Mouse (Mus musculus): ENCODE results near the gene Shank2. TPM values are rescaled to one million over a fixed set of nuclear protein-coding genes. Genes with fewer than 3 reads are reported as not detected.
A peak's percentile ranks its signal among the peaks of the same experiment; 100 is the strongest.

Shank2 gene
- polyA plus RNA-seq (2015; fragmentation: Nextera tagmentation; extraction: Ambion mirVana): 7.6 and 7.9 TPM in 2 replicates

DNA sequence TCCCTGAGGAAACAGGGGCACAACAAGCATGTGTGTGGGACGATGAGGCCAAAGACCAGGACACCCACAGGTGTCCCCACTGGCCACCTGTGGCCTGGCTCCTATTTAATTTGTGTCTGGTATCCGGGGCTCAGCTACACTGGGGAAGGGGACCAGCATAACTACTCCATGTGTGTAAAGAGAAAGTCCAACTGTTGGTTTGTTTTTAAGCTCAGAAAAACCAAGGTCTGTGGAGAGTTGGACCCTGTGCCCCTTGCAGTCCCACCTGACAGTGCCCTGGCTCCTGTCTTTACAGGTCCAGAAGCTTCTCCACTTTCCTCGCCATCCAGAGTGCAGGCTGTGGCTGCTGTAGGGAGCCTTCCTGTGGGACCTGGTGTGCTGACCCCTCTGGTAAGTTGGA is at the start of gene Shank2:
Shank2 (plus strand) TSS at position 301 of the 400 bp plus-strand sequence.
- no peaks in the 10 kb centered on the region for H3K27me3 ChIP-seq
- no peak for ATAC-seq (replicated peaks)
- 0 out of 2 replicates have a peak, but pooled peaks cover 3% of the 10 kb centered on the region for H3K9me3 ChIP-seq
- 86% methylated on average over 3 of the region's 3 CpGs for WGBS
- no peaks in the 10 kb centered on the region for H3K4me1 ChIP-seq
- no peak within 1 kb of the TSS for H3K4me3 ChIP-seq
- H3K9ac ChIP-seq (replicated peaks): no peak within 1 kb of the TSS
- no peak within 1 kb of the TSS for H3K4me2 ChIP-seq (replicated peaks)
- H3K27ac ChIP-seq (replicated peaks): no peak within 1 kb of the TSS
- H3K36me3 ChIP-seq: no peaks in the 10 kb centered on the region

DNA sequence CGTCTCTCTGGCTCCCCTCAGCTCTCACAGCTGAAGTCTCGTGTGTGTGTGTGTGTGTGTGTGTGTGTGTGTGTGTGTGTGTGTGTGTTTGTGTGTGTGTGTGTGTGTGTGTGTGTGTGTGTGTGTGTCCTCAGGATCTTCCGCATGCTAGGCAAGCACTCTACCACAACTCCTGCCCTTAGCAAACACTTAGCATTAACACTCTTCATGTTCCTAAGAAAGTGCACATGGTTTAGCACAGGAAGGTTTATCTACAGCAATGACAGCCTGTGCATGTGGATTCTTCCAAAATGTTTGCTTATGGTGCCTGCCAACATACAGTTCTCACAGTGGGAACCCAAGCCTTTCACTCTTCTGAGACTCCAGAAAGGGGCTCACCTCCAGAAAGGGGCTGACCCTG is 49.6 kb upstream of the Shank2 start:
- no peak for ATAC-seq (replicated peaks)
- no peaks in the 10 kb centered on the region for H3K36me3 ChIP-seq
- no peaks in the 10 kb centered on the region for H3K27me3 ChIP-seq
- H3K4me2 ChIP-seq (replicated peaks): no peak overlapping the region
- H3K9me3 ChIP-seq: no peaks in the 10 kb centered on the region
- H3K4me3 ChIP-seq: no peak overlapping the region
- no peaks in the 10 kb centered on the region for H3K4me1 ChIP-seq
- H3K9ac ChIP-seq (replicated peaks): no peak overlapping the region
- H3K27ac ChIP-seq (replicated peaks): no peak overlapping the region
- WGBS: 73% methylated on average over 3 of the region's 3 CpGs

DNA sequence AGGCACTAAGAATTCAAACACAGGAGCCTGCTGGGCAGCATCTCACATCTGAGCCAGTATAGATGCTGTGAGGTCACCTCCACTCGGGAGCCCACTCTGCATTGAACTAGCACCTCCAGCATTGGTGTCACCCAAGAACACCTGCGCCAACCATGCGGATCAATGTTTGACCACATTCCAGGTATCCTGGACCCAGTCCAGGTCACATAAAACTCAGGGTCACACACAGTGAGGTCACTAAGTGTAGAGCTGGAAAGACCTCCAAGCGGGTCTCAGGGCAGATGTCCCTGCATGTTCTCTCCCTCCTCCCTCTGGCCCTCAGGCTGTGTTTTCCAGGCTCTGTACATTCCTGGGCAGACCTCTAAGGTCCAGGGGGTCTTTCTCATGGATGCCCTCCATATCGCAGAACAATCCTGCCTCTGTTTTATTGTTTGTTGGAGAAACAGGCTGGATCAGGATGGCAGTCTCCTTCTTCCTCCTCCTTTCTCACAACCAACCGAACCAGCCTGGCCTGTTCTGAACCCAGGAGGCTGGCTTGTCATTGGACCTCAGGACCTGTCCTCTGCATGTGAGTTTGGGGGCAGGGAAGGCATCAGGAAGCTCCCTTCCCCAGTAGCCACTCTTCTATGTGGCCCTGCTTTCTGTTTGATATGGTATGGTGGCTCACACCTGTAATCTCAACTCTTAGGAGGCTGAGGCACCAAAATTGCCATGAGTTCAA is 45.0 kb upstream of the Shank2 start:
- H3K9me3 ChIP-seq: no peaks in the 10 kb centered on the region
- H3K9ac ChIP-seq (replicated peaks): no peak overlapping the region
- no peaks in the 10 kb centered on the region for H3K4me1 ChIP-seq
- H3K36me3 ChIP-seq: no peaks in the 10 kb centered on the region
- ATAC-seq (replicated peaks): no peak
- WGBS: 87% methylated on average over 6 of the region's 6 CpGs
- H3K4me3 ChIP-seq: no peak overlapping the region
- H3K27ac ChIP-seq (replicated peaks): no peak overlapping the region
- H3K27me3 ChIP-seq: no peaks in the 10 kb centered on the region
- no peak overlapping the region for H3K4me2 ChIP-seq (replicated peaks)

DNA sequence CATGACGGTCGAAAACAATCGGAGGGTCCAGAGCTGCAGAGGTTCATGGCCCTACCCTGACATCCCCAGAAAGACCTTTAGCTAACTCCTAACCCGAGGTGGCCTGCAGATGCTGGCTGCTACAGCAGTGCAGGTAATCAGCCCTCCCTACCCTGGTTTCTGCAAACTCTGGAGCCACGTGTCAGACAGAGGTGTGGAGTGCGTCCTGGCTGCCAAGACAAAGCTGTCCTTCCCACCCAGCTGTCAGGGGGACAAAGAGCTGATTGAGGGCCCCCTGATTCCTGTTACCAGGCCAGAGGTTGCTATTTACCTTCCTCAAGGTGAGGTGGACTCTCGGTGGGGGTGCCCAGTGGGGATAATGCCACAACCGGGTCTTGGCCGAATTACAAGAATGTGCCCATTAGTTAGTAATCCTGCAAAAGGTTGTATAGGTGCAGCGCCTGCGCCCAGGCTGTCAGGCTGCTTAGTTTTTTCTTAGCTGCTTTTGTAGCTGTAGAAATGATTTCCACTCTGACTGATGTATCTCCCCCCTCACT is 43.6 kb upstream of the Shank2 start:
- Histone ChIP-seq H3K4me1 (no peaks in the 10 kb centered on the region), H3K27me3 (no peaks in the 10 kb centered on the region), H3K27ac (replicated peaks) (no peak overlapping the region), H3K4me3 (no peak overlapping the region), H3K9me3 (no peaks in the 10 kb centered on the region), H3K9ac (replicated peaks) (no peak overlapping the region), H3K36me3 (no peaks in the 10 kb centered on the region), H3K4me2 (replicated peaks) (no peak overlapping the region)
- no peak for ATAC-seq (replicated peaks)
- 50% methylated on average over 11 of the region's 11 CpGs for WGBS

DNA sequence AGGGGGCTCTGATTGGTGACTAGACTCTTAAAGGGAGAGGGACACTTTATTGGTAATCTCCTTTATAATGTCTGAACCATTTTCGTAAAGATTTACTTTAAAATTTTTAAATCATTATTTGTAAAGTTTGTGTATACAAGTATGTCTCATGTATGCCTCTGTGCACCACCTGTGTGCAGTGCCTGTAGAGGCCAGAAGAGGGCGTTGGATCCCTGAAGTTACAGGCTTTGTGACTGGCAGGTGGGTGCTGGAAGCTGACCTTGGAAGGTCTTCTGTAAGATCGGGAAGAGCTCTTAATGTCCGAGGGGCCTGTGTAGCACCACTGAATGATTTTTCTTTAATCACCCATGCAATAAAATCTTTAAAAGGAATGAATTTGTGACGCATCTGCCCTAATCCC is 37.9 kb upstream of the Shank2 start:
- Histone ChIP-seq H3K9ac (replicated peaks) (no peak overlapping the region), H3K4me2 (replicated peaks) (no peak overlapping the region), H3K9me3 (no peaks in the 10 kb centered on the region), H3K36me3 (no peaks in the 10 kb centered on the region), H3K4me3 (no peak overlapping the region), H3K4me1 (no peaks in the 10 kb centered on the region), H3K27me3 (no peaks in the 10 kb centered on the region), H3K27ac (replicated peaks) (no peak overlapping the region)
- WGBS: 88% methylated on average over 5 of the region's 5 CpGs
- no peak for ATAC-seq (replicated peaks)

DNA sequence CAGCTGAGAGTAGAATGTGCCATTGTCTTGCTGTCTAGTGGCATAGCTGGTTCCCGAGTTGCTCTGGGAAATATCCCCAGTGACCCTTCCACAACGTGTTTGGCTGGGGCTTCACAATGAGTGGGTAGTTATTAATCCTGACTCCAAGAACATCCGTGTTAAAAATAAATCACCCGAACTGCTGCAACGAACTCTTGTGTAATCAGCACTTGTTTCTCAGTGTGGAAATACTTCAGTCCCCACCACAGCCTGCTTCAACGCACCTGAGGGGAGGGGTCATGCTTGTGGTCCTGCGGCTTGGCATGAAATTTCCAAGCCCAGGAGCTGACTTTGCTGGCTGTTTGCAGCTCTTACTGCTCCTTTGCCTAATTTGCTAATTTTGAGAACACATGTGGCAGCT is 35.1 kb upstream of the Shank2 start:
- H3K9ac ChIP-seq (replicated peaks): no peak overlapping the region
- WGBS: 88% methylated on average over 7 of the region's 7 CpGs
- no peaks in the 10 kb centered on the region for H3K9me3 ChIP-seq
- no peaks in the 10 kb centered on the region for H3K4me1 ChIP-seq
- H3K27me3 ChIP-seq: no peaks in the 10 kb centered on the region
- H3K4me3 ChIP-seq: no peak overlapping the region
- no peaks in the 10 kb centered on the region for H3K36me3 ChIP-seq
- ATAC-seq (replicated peaks): no peak
- no peak overlapping the region for H3K27ac ChIP-seq (replicated peaks)
- H3K4me2 ChIP-seq (replicated peaks): no peak overlapping the region

DNA sequence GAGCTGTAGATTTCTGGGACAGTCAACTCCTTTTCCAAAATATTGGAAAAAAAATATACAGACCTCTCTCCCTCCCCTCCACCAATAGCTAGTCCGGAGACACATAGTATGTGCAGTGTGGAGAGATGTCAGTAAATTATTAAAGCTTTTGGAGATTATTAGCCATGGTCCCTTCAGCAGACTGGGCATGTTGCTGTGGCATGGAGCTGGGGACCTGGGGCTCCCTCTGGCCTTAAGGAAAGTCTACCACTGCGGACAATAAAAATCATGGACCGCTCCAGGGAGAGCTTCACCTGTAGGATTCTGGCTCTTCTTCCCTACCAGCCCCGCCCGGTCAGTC is 24.3 kb upstream of the Shank2 start:
- Histone ChIP-seq H3K9me3 (no peaks in the 10 kb centered on the region), H3K9ac (replicated peaks) (no peak overlapping the region), H3K27ac (replicated peaks) (no peak overlapping the region), H3K4me3 (peak overlapping the region; percentile 51), H3K4me1 (peaks cover 21% of the 10 kb centered on the region), H3K36me3 (no peaks in the 10 kb centered on the region), H3K4me2 (replicated peaks) (peak overlapping the region; percentile 98), H3K27me3 (peaks cover 49% of the 10 kb centered on the region)
- ATAC-seq (replicated peaks): no peak
- WGBS: 17% methylated on average over 5 of the region's 5 CpGs

DNA sequence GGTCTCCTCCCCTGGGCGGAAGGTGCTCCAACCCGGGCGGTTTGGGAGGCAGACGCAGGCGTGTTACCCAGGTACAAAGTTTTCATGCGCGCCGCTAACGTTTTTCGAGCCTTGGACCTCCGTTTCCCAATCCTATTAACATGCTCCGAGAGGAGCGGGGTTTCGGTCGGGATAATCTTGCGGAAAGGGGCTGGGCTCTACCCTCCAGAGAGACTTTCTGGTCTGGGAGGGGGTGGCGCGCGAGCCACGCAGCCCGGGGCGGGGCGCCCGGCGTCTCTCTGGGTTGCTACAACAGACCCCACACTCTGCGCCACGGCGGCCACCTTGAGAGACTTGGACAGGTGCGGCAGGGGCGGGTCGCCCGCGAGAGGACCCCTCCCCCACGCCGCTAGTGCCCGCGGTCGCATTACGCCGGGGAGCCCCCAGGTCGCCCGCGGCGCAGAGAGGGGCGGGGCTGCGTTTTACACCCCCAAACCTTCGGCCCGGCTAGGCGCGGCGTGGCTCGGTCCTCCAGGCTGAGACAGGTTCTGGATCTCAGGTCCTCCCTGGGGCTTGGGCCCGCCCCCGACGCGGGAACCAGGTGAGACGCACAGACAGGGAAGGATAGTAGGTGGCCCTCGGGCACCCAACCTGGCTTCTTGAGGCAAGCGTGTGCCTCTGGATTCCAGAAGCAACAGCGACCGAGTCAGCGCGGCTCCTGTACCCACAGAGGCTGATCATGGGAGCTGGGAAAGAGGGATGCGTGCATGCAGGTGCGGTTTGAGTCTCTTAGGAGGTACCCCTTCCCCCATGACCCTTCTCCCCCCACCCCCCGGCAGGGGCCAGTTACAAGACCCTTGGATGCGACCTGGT is 23.7 kb upstream of the Shank2 start:
- Histone ChIP-seq H3K9me3 (no peaks in the 10 kb centered on the region), H3K27me3 (peaks cover 49% of the 10 kb centered on the region)

DNA sequence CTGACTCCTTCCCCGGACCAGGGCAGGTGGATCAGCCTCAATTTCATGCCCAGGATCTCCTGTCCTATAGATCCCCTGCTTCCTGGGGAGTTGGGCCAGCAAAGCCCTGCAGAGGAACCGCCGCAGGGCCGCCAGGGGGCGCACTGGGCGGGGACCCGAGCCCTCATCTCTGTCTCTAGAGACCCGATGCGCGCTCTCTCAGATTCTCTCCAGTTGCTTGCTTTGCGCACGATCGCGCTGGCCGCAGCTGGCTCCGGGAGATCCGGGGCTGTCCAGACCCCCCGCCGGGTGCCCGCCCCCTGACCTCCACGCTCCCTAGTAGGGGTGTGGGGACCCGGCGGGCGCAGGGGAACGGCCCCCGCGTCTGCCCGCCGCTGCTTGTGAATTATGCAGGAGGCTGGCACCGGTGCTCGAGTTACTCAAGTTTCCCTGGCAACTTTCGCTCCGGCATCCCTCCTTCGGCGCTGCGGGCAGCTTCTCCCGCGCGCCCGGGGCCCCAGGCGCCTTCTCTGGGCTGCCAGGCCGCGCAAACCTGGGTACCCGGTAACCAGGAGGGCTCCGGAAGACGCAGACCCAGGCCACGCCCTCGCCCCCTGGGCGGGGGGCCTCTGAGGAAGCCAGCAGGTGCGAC is 22.9 kb upstream of the Shank2 start:
- Histone ChIP-seq H3K27ac (replicated peaks) (no peak overlapping the region), H3K4me1 (peaks cover 21% of the 10 kb centered on the region), H3K9me3 (no peaks in the 10 kb centered on the region), H3K4me3 (peak overlapping the region; percentile 51), H3K36me3 (no peaks in the 10 kb centered on the region), H3K27me3 (peaks cover 49% of the 10 kb centered on the region), H3K4me2 (replicated peaks) (peak overlapping the region; percentile 98), H3K9ac (replicated peaks) (peak overlapping the region; percentile 48)
- peak; percentile 82 for ATAC-seq (replicated peaks)
- under 1% methylated on average over 50 of the region's 50 CpGs for WGBS

More for the DNA sequence above, 23.7 kb upstream of the Shank2 start:
- ATAC-seq (replicated peaks): peak; percentile 71
- H3K4me1 ChIP-seq: peaks cover 21% of the 10 kb centered on the region
- H3K27ac ChIP-seq (replicated peaks): no peak overlapping the region
- H3K4me2 ChIP-seq (replicated peaks): peak overlapping the region; percentile 98
- under 1% methylated on average over 67 of the region's 67 CpGs for WGBS
- H3K9ac ChIP-seq (replicated peaks): peak overlapping the region; percentile 48
- H3K36me3 ChIP-seq: no peaks in the 10 kb centered on the region
- H3K4me3 ChIP-seq: peak overlapping the region; percentile 51

DNA sequence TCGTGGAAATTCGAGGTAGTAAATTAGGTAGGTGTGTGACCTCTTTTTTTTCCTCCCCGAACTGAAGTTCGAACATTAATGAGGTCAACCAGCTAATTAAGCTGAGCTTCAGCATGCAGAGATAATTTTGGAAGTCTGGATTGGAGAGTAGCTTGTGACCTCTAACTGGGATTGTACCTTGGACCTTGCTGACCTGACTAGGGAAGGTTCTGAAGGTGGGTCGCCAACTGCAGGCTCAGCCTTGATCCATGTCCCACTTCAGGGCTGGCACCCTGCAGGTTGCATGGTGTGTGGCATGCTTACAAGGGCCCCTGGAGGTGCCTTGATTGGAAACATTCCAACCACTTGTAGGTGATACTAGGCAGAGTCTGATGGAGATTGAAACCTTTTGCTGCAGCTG is 21.7 kb upstream of the Shank2 start:
- peaks cover 49% of the 10 kb centered on the region for H3K27me3 ChIP-seq
- 44% methylated on average over 5 of the region's 5 CpGs for WGBS
- no peak for ATAC-seq (replicated peaks)
- no peak overlapping the region for H3K4me2 ChIP-seq (replicated peaks)
- no peaks in the 10 kb centered on the region for H3K36me3 ChIP-seq
- H3K4me1 ChIP-seq: peaks cover 21% of the 10 kb centered on the region
- H3K4me3 ChIP-seq: no peak overlapping the region
- no peak overlapping the region for H3K9ac ChIP-seq (replicated peaks)
- no peak overlapping the region for H3K27ac ChIP-seq (replicated peaks)
- H3K9me3 ChIP-seq: no peaks in the 10 kb centered on the region

DNA sequence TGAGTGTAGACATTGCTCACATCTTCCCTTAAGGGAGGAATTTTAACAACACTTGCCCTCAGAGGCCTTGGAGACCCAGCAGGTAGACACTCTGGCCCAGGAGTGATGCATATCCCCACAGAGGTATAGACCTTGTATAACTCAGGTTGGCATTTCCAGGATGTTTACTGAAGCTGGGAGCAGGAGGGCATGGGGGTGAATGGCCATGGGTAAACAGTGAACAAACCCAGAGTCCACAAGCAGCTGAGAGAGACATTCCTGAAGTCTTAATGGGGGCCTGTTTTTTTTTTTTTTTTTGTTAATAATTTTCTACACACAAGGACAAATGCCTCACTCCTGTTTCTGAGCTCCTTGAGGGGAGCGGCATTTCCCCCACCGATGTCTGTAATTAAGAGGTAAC is 15.4 kb upstream of the Shank2 start:
- WGBS: 87% methylated on average over 2 of the region's 2 CpGs

DNA sequence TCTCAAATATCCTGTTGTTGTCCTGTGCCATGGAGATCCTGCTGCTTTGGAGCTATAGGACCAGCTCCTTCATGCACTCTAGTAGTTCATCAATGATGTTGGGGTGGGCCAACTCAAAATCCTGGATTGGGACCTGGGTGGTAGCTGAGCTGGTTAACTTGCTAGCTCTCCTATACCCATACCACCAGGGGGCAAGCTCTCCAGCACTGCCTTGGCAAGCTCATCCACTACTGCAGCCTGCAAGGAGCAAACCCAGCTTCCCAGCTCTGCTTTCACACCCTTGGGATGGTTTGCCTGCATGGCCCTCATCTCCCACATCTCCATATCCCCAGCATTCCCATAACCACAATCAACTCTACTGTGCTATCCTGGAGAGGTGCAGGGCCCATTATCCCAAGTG is 10.6 kb upstream of the Shank2 start:
- no peaks in the 10 kb centered on the region for H3K4me1 ChIP-seq
- H3K4me2 ChIP-seq (replicated peaks): no peak overlapping the region
- no peaks in the 10 kb centered on the region for H3K36me3 ChIP-seq
- H3K27ac ChIP-seq (replicated peaks): no peak overlapping the region
- H3K9ac ChIP-seq (replicated peaks): no peak overlapping the region
- ATAC-seq (replicated peaks): no peak
- no peaks in the 10 kb centered on the region for H3K9me3 ChIP-seq
- no peak overlapping the region for H3K4me3 ChIP-seq
- H3K27me3 ChIP-seq: no peaks in the 10 kb centered on the region

More for the DNA sequence above, 15.4 kb upstream of the Shank2 start:
- Histone ChIP-seq H3K4me1 (no peaks in the 10 kb centered on the region), H3K27me3 (no peaks in the 10 kb centered on the region), H3K36me3 (no peaks in the 10 kb centered on the region), H3K9me3 (no peaks in the 10 kb centered on the region), H3K27ac (replicated peaks) (no peak overlapping the region), H3K4me2 (replicated peaks) (no peak overlapping the region), H3K9ac (replicated peaks) (no peak overlapping the region), H3K4me3 (no peak overlapping the region)
- ATAC-seq (replicated peaks): no peak
